27 mouse cellular contexts compared by ENCODE assay signal in genomic region chr10:96592089-96592488, GRCm38 (mm10).
"Had no signal": no experiment of that assay in that cellular context is flagged by ENCODE, and none has a peak within 500 bp of the region (broad histone marks: within the 10 kb centered on the region; RNA-seq: fewer than 3 reads in every experiment).

No protein-coding gene starts in this region.

- H3K9ac ChIP-seq: heart, embryonic 12.5 days; hindbrain, embryonic 12.5 days; hindbrain, embryonic 14.5 days; intestine, embryonic 15.5 days; kidney, embryonic 15.5 days; limb, embryonic 12.5 days had no signal

- H3K9me3 ChIP-seq: heart, embryonic 10.5 days; heart, embryonic 12.5 days; hindbrain, embryonic 10.5 days; hindbrain, embryonic 12.5 days; intestine, embryonic 15.5 days; kidney, embryonic 15.5 days; limb, embryonic 10.5 days; limb, embryonic 12.5 days had no signal

- H3K27ac ChIP-seq: gastrocnemius, adult 2 months; heart, adult 2 months; heart, embryonic 10.5 days; hindbrain, embryonic 10.5 days; hindbrain, embryonic 12.5 days; hindbrain, embryonic 14.5 days; intestine, embryonic 15.5 days; kidney, embryonic 15.5 days; kidney, postnatal 0 days; limb, embryonic 10.5 days; limb, embryonic 12.5 days had no signal

- H3K4me2 ChIP-seq: heart, embryonic 12.5 days; hindbrain, embryonic 12.5 days; hindbrain, embryonic 14.5 days; intestine, embryonic 15.5 days; kidney, embryonic 15.5 days; limb, embryonic 12.5 days had no signal

- H3K27me3 ChIP-seq: hindbrain, embryonic 12.5 days; intestine, embryonic 15.5 days; kidney, embryonic 15.5 days; limb, embryonic 12.5 days had no signal

- H3K4me3 ChIP-seq: gastrocnemius, adult 2 months; heart, adult 2 months; heart, embryonic 10.5 days; heart, embryonic 12.5 days; hindbrain, embryonic 10.5 days; hindbrain, embryonic 12.5 days; intestine, embryonic 15.5 days; kidney, embryonic 15.5 days; limb, embryonic 10.5 days; limb, embryonic 12.5 days had no signal

- H3K4me1 ChIP-seq: heart, embryonic 10.5 days; heart, embryonic 12.5 days; hindbrain, embryonic 10.5 days; hindbrain, embryonic 12.5 days; intestine, embryonic 15.5 days; kidney, embryonic 15.5 days had no signal

- DNase-seq: gastrocnemius, adult 2 months; gastrocnemius, postnatal 10 days; gastrocnemius, postnatal 25 days; heart, adult 11 months; heart, adult 2 months; heart, postnatal 10 days; heart, postnatal 4 days; kidney, adult 18-20 months; kidney, adult 8-10 months; kidney, postnatal 14 days; kidney, postnatal 36 days; layer of hippocampus, adult 9-11 months; layer of hippocampus, postnatal 36 days; liver had no signal

- H3K36me3 ChIP-seq: heart, embryonic 10.5 days; heart, embryonic 12.5 days; hindbrain, embryonic 10.5 days; hindbrain, embryonic 12.5 days; intestine, embryonic 15.5 days; kidney, embryonic 15.5 days; limb, embryonic 10.5 days; limb, embryonic 12.5 days had no signal

- ATAC-seq: hindbrain, embryonic 16.5 days; inflammation-experienced regulatory T-cells, adult 6 months; intestine, embryonic 15.5 days; intestine, postnatal 0 days had no signal
